Mouse (Mus musculus) intestine, embryonic 16.5 days (tissue): ENCODE measurements around the gene Tns1. TPM values are rescaled to one million over a fixed set of nuclear protein-coding genes. Genes with fewer than 3 reads are reported as not detected.

Experiments used
- ATAC-seq: fragments of 200-750 bp; cut with Nextera tagmentation; 2 replicates; pipeline ENCODE4 v1.8.0; 2017; ENCODE audit warnings: moderate TSS enrichment, moderate library complexity
- H3K27ac ChIP-seq: fragments of 300-500 bp; sonication (generic); 2 replicates; pipeline ENCODE4 v1.5.1; 2014; ENCODE audit warnings: mild to moderate bottlenecking, low read length
- H3K27me3 ChIP-seq: fragments of 300-500 bp; sonication (generic); replicated peaks from 2 replicates; pipeline ENCODE4 v1.6.1; 2014; ENCODE audit warnings: low read length, control low read depth, mixed read lengths; ENCODE audit not compliant: control insufficient read depth, insufficient read depth
- H3K36me3 ChIP-seq: fragments of 300-500 bp; sonication (generic); 2 replicates; pipeline ENCODE4 v1.6.1; 2014; ENCODE audit warnings: low read length, control low read depth; ENCODE audit not compliant: control insufficient read depth, insufficient read depth
- H3K4me1 ChIP-seq: fragments of 300-500 bp; sonication (generic); 2 replicates; pipeline ENCODE4 v1.6.1; 2014; ENCODE audit warnings: low read length, control low read depth, mixed read lengths; ENCODE audit not compliant: control insufficient read depth, insufficient read depth
- H3K4me2 ChIP-seq: fragments of 300-500 bp; sonication (generic); 2 replicates; pipeline ENCODE4 v1.6.1; 2014; ENCODE audit warnings: low read depth, low read length, control low read depth
- H3K4me3 ChIP-seq: fragments of 300-500 bp; sonication (generic); 2 replicates; pipeline ENCODE4 v1.5.1; 2014; ENCODE audit warnings: mild to moderate bottlenecking, low read length
- H3K9ac ChIP-seq: fragments of 300-500 bp; sonication (generic); 2 replicates; pipeline ENCODE4 v1.6.1; 2014; ENCODE audit warnings: low read depth, low read length
- H3K9me3 ChIP-seq: fragments of 300-500 bp; sonication (generic); 2 replicates; pipeline ENCODE4 v1.6.1; 2016; ENCODE audit warnings: low read length, control low read depth; ENCODE audit not compliant: control insufficient read depth
- WGBS: fragments of 180-500 bp; shearing (Covaris S2); extraction: QIAGEN DNeasy Blood & Tissue Kit; methylation state at CpG from one replicate; pipeline ENCODE4 v1.1.7; 2014; 5-methylcytosine and 5-hydroxymethylcytosine counted together
- polyA plus RNA-seq: library from polyadenylated mRNA; unstranded; fragments of >200 nt; fragmentation: Nextera tagmentation; extraction: Ambion mirVana; gene quantifications from 2 replicates; pipeline ENCODE4 v1.2.1, GENCODE M21; 2015

The Tns1 gene
- polyA plus RNA-seq, 1 experiment from 2014 or later: 20.2 TPM

DNA sequence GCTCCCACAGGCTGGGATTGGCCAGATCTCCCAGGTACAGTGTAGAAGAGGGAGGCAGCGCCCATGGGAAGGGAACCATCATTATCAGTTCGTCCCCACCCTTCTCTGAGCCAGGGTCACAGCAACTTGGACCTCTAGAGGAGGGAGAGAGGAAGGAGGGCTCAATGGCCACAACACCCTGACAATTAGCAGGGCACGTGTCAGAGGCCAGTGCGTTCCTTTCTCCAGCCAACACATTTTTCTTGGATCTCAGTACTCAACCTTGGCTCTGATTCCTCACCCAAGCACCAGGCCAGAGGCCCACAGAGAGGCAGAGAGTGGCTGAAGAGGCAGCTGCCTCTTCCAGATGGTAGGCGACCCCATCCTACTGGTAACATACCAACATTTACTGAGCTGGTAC lies 107.6 kb downstream of the Tns1 start:
- ATAC-seq: no peak
- Histone ChIP-seq H3K9me3 (no peaks in the 10 kb centered on the region), H3K27ac (0 out of 2 replicates have a peak overlapping the region, but pooled peaks have one; percentile 9), H3K9ac (no peak overlapping the region), H3K4me2 (no peak overlapping the region), H3K36me3 (no peaks in the 10 kb centered on the region), H3K4me1 (peaks cover 22% of the 10 kb centered on the region), H3K4me3 (no peak overlapping the region), H3K27me3 (no peaks in the 10 kb centered on the region)
- 73% methylated on average over 5 of the region's 5 CpGs for WGBS

DNA sequence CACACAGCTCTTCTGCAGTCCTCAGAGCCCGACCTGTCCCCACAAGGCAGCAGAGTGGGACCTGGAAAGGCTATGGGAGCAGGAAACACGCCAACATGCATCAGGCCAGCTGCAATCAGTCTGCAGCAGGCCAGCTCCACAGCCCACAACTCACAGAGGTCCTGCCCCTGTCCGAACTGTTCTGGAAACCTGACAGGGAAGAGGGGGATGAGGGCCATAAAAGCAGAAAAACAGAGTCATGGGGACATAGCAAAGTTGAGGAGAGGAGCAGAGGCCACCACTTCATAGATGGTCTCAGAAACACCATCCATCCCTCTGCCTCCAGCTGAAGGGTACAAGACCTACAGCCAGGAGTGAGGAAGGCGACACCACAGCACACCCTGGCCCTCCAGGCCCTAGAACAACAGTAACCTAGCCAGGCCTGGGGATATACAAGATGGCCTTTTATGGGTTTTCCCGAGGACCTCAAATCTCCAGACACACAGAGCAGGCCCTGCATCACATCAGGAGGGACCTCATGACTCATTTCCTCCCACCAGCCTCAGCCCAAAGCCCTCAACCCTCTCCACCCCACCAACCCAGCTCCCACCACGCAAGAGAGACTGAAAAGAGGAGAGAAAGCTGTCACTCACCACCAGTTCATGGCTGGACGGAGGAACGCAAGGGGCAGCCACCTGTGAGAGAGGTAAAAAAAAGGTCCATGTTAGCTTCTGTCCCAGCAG lies 108.6 kb downstream of the Tns1 start:
- no peaks in the 10 kb centered on the region for H3K36me3 ChIP-seq
- H3K4me2 ChIP-seq: no peak overlapping the region
- WGBS: 61% methylated on average over 8 of the region's 8 CpGs
- H3K4me3 ChIP-seq: no peak overlapping the region
- peaks cover 22% of the 10 kb centered on the region for H3K4me1 ChIP-seq
- peak overlapping the region; percentile 29; the same call in 1 of the 2 replicates for H3K9ac ChIP-seq
- no peaks in the 10 kb centered on the region; the same call in 1 of the 2 replicates for H3K9me3 ChIP-seq
- ATAC-seq: no peak
- no peaks in the 10 kb centered on the region for H3K27me3 ChIP-seq
- peak overlapping the region; percentile 61 for H3K27ac ChIP-seq

DNA sequence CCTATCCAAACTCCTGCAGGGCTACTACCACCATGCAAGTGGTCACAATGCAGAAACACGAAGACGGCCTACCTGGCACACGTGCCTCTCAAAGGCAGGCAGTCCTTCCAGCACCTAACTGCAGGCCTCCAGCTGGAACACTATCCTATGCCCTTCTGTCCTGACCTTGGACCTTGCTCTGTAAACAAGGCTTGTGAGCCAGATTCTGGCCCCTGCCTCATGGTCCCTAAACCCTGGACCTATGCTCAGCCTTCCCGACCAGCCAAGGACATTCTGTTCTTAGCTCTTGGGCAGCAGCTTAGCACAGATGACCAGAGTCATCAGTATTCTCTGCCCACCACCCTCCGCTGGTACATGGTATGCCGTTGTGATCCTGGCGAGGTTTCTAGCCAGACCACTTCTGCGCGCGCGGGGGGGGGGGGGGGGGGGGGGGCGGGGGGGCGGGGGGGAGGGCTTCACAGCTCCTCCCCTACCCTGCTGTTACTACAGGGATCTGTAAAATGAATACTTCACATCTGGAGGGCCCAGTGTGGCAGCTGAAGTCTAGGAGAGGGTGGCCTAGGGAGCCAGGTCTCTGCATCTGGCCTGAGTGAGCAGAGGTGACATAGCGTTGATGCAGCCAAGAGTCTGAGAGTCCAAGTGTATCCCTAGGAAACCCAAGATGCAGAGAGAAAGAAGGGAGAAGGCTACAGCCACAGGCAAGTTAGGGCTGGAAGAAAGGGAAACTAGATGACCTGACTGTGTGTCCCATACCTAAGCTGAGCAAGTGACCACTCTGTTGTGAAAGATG lies 109.5 kb downstream of the Tns1 start:
- Histone ChIP-seq H3K27me3 (no peaks in the 10 kb centered on the region), H3K36me3 (no peaks in the 10 kb centered on the region), H3K27ac (peak overlapping the region; percentile 41; the same call in 1 of the 2 replicates), H3K9ac (no peak overlapping the region), H3K4me2 (no peak overlapping the region), H3K9me3 (no peaks in the 10 kb centered on the region; the same call in 1 of the 2 replicates), H3K4me3 (no peak overlapping the region), H3K4me1 (peaks cover 22% of the 10 kb centered on the region)
- no peak for ATAC-seq
- WGBS: 53% methylated on average over 8 of the region's 14 CpGs

DNA sequence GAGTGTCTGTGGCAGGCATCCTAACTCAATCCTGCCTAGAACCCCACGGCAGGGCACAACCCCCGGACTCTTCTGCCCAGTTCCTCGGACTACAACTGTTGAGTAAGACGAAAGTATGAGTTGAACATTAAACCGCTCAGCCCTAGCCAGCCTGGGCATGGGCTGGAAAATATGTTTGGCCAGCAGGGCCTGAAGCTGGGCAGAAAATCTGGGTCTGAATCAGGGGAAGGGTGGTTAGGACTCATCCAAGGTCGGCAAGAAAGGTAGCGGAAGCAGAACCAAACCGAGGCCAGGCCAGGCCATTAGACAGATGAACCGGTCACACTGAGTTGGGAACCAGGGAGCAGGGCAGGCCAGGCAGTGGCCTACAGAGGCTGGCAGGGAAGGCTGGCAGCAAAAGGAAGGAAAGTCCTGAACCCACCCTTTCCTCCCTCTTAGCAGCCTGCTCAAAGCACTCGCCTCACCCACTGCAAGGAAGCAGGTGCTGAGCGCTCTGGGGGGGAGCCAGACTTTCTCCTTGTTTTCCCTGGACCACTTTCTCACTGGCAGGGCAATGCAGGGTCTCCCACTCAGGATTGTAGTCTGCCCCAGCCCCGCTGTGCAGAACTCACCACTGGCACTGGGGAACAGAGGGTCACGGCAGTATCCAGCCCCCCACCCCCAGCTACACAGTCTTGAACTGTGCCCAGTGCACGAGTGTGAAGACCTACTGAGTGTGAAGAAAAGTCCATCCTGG lies 110.8 kb downstream of the Tns1 start:
- peaks cover 30% of the 10 kb centered on the region for H3K4me1 ChIP-seq
- H3K27me3 ChIP-seq: no peaks in the 10 kb centered on the region
- WGBS: 73% methylated on average over 14 of the region's 14 CpGs
- H3K9ac ChIP-seq: no peak overlapping the region
- no peak for ATAC-seq
- no peak overlapping the region for H3K4me3 ChIP-seq
- no peak overlapping the region for H3K27ac ChIP-seq
- no peak overlapping the region for H3K4me2 ChIP-seq
- no peaks in the 10 kb centered on the region for H3K36me3 ChIP-seq
- H3K9me3 ChIP-seq: no peaks in the 10 kb centered on the region; the same call in 1 of the 2 replicates

DNA sequence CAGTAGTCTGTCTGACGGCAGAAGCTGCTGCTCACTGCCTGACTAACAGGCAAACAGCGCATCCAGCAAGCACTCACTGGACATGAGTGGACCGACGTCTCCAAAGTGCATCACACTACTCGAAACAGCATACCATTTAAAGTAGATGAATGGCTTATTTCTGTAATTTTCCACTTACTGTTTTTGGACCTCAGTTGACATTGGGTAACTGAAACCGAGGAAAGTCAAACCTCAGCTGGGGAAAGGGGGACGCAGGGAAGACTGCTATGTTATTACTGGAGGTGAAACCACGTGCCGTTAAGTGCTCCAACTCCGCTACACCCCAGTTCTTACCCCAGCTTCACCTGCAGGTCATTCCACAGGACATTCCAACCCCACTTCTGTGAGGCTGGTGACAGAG lies 111.5 kb downstream of the Tns1 start:
- no peaks in the 10 kb centered on the region for H3K36me3 ChIP-seq
- no peak overlapping the region for H3K4me2 ChIP-seq
- H3K9ac ChIP-seq: no peak overlapping the region
- no peaks in the 10 kb centered on the region for H3K27me3 ChIP-seq
- no peak overlapping the region for H3K4me3 ChIP-seq
- H3K9me3 ChIP-seq: no peaks in the 10 kb centered on the region; the same call in 1 of the 2 replicates
- H3K27ac ChIP-seq: no peak overlapping the region
- no peak for ATAC-seq
- WGBS: 79% methylated on average over 10 of the region's 10 CpGs
- H3K4me1 ChIP-seq: peaks cover 38% of the 10 kb centered on the region

DNA sequence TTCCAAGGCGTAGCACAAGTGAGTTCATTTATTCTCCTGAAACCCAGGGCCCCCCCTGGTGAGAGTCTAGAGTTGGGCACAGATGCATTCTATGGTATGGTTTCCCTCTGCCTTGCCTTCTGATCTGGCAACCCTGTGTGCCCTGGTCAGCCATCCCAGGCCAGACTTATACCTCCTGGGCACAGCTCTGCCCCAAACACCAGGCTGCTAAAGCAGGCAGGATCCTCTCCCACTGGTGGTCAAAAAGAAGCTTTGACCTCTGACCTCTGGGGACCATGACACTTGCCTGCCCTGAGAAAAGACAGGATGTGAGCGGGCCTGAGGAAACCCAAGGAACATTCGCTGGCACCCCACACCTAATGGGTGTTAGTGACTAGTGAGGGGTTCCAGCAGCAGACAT lies 114.8 kb downstream of the Tns1 start:
- Histone ChIP-seq H3K4me1 (peaks cover 18% of the 10 kb centered on the region), H3K9me3 (no peaks in the 10 kb centered on the region; the same call in 1 of the 2 replicates), H3K9ac (no peak overlapping the region), H3K36me3 (no peaks in the 10 kb centered on the region), H3K4me3 (no peak overlapping the region), H3K27me3 (no peaks in the 10 kb centered on the region), H3K27ac (no peak overlapping the region), H3K4me2 (no peak overlapping the region)
- ATAC-seq: no peak
- 90% methylated on average over 3 of the region's 3 CpGs for WGBS

DNA sequence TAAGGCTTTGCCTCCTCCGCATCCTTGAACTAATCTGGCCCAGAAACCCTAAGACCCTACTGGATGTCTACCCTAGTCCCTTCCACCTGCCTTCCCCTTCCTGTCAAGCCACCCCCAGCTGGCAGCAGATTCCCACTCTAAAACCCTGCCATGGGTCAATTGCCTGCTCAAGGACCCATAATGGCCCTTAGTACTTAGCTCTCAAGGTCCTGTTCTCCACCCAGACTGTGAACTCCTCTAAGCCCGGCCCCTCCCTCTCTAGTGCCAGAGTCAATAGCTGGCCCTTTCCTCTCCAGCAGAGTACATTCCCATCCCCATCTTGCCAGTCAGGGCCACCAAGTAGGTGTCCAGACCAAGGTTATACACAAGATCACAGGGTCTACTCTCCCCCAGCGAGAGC lies 115.3 kb downstream of the Tns1 start:
- Histone ChIP-seq H3K9me3 (no peaks in the 10 kb centered on the region; the same call in 1 of the 2 replicates), H3K4me1 (peaks cover 18% of the 10 kb centered on the region), H3K4me3 (no peak overlapping the region), H3K27ac (peak overlapping the region; percentile 50; the same call in 1 of the 2 replicates), H3K4me2 (no peak overlapping the region), H3K36me3 (no peaks in the 10 kb centered on the region), H3K27me3 (no peaks in the 10 kb centered on the region), H3K9ac (no peak overlapping the region)
- 82% methylated on average over 3 of the region's 3 CpGs for WGBS
- ATAC-seq: 0 out of 2 replicates have a peak, but pooled peaks have one; percentile 12

DNA sequence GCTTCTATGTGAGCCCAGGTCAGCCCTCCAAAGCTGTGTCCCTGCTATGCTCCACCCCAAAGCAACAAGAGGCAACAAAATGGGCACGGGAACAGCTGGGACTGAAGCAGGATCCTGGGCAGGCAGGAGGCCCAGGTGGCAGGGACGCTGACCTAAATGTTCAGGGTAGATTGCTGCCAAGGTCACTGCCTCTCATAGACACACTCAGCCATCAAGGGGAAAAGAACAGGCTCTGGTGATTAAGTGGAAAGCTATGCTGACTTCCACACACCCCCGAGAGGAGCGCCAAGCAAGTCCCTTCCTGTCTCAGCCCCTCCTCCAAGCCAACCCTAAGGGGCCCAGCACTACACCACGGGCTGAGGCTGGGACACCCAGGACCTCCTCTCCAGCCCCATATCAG lies 115.8 kb downstream of the Tns1 start:
- ATAC-seq: peak; percentile 71
- WGBS: 30% methylated on average over 5 of the region's 5 CpGs
- Histone ChIP-seq H3K9ac (no peak overlapping the region), H3K27ac (peak overlapping the region; percentile 50), H3K9me3 (no peaks in the 10 kb centered on the region; the same call in 1 of the 2 replicates), H3K4me2 (no peak overlapping the region), H3K27me3 (no peaks in the 10 kb centered on the region), H3K36me3 (no peaks in the 10 kb centered on the region), H3K4me1 (peaks cover 18% of the 10 kb centered on the region), H3K4me3 (no peak overlapping the region)
